Mouse (Mus musculus) central nervous system, embryonic 11.5 days (tissue): Measurements from ENCODE around the gene Mrvi1. TPM values are rescaled to one million over a fixed set of nuclear protein-coding genes. Genes with fewer than 3 reads are reported as not detected.

Experiments used
- polyA plus RNA-seq: library from polyadenylated mRNA; depleted of rRNA; stranded (reverse); fragments of >200 nt; gene quantifications from 2 replicates; pipeline ENCODE4 v1.2.3, GENCODE M21; 2012; rRNA removed

Mrvi1 gene
- polyA plus RNA-seq = 2.5 and 2.8 TPM in 2 replicates

DNA sequence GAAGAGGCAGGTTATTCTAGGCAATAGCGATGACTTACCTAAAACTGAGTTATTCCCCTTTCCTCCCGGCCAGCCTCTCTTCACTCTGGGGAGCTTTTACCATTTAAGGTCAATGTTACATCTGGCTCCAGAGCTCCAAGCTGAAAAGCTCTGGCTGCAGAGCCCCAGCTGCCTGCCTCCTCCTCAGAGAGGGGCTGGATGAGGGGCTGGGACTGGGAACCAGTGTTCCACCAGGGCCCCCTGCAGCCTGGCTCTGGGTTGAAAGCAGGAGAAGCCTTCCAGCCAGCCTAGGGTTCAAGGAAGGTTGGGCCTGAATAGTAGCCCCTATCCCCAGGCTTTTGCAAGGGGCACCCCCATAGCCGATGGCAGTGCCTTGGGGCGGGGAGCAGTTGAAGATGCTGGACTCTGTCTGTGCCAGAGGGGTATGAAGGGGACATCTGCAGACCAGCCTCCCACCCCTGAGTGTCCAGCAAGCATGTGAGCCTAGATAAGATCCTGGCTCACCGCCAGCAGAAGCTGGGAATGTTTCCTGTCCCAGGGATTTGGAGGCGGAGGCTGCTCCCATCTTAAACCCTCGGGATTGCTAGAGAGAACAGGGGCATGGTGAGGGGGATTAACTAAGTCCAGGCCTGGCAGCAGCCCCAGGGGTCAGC lies at the start of gene Mrvi1:
TSS of gene Mrvi1 (minus strand) at position 409 of the 653 bp plus-strand sequence.

DNA sequence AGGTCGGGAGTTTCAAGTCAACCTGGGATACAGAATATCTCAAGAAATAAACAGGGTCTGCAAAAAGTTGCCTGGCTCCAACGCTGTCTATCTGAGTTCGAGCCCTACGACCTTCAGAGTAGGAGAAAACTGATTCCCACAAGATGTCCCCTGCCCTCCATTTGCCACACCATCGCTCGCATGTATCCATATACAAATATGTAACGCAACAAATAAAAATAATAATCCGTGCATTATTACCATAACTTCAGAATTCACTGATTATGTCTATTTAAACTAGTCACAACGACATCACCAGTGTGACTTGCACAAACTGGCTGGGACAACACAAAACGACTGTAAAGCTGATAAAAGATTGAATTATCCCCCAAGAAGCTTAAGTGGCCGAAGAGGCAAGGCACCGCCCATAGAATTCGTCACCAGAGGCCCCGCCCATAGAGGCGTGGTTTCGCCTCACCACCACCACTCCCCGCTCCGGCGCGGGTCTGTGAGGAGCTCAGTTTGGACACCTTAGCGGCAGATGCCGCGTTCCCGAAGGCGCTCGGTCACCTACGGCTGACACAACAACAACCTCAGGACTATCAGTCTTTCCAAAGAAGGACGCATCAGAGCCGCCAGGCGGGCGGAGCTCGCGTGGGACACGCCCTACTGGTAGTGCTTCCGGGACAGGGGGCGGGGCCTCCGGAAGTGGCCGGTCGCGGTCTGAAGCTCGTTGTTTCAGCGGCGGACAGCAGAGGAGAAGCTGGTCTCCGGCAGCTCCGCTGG lies 46.2 kb upstream of the Mrvi1 start, which contains the start of gene Ctr9:
TSS of gene Ctr9 (plus strand) at position 671 of the 765 bp plus-strand sequence.

GRCm38 (mm10) chr7:110862751-110863289 lies 119.4 kb downstream of the Mrvi1 start, which contains the start of gene Lyve1:
Gene Lyve1, minus strand, starts transcription at chr7:110863239.

GRCm38 (mm10) chr7:110843916-110844874 lies 138.1 kb downstream of the Mrvi1 start, which contains the start of gene Rnf141:
Gene Rnf141, minus strand, starts transcription at chr7:110844457.

Other genes with a start within 250 kb of the Mrvi1 start
- gene Ampd3, start 214.3 kb downstream of the Mrvi1 start, polyA plus RNA-seq = 2.6 and 2.8 TPM in 2 replicates
- gene Rnf141, start 138.0 kb downstream of the Mrvi1 start, polyA plus RNA-seq = 20.1 and 29.5 TPM in 2 replicates
- gene Lyve1, start 119.2 kb downstream of the Mrvi1 start, polyA plus RNA-seq = 3.4 and 4.1 TPM in 2 replicates
- gene Ctr9, start 46.5 kb upstream of the Mrvi1 start, polyA plus RNA-seq = 48.0 and 64.5 TPM in 2 replicates
- gene Eif4g2, start 100.6 kb upstream of the Mrvi1 start, polyA plus RNA-seq = 728 and 764 TPM in 2 replicates